Mouse (Mus musculus): ENCODE measurements around the gene Naip1. TPM values are rescaled to one million over a fixed set of nuclear protein-coding genes. Genes with fewer than 3 reads are reported as not detected.
"Not testable (repeated sequence)": the region's sequence is repeated elsewhere in the genome, so short reads cannot be mapped to it uniquely, and the experiment has no call there.

The Naip1 gene
- polyA plus RNA-seq, 1 experiment from 2014 or later: not detected

- Histone ChIP-seq H3K9ac (ENCODE audit: low read length) (no peak overlapping the region), H3K9me3 (ENCODE audit: control insufficient read depth, low read length) (no peaks in the 10 kb centered on the region), H3K4me1 (replicated peaks; ENCODE audit: control insufficient read depth, insufficient read depth, low read length) (no peaks in the 10 kb centered on the region), H3K27ac (ENCODE audit: low read length) (no peak overlapping the region), H3K4me2 (ENCODE audit: low read depth, low read length) (no peak overlapping the region), H3K4me3 (ENCODE audit: low read length) (no peak overlapping the region), H3K36me3 (ENCODE audit: control insufficient read depth, insufficient read depth, low read length) (peaks cover 30% of the 10 kb centered on the region), H3K27me3 (ENCODE audit: control insufficient read depth, insufficient read depth, low read depth, low read length) (no peaks in the 10 kb centered on the region)
- WGBS: 82% methylated on average over 2 of the region's 2 CpGs
- ATAC-seq (ENCODE audit: low read depth): no peak
Measured at GRCm38 (mm10) chr13:100463527-100464222, 11.0 kb upstream of the Naip1 start.

GRCm38 (mm10) chr13:100461336-100461735 is 8.7 kb upstream of the Naip1 start:
- Histone ChIP-seq H3K9ac (ENCODE audit: low read length) (no peak overlapping the region), H3K36me3 (ENCODE audit: control insufficient read depth, insufficient read depth, low read length) (peaks cover 14% of the 10 kb centered on the region), H3K27ac (ENCODE audit: low read length) (no peak overlapping the region), H3K4me1 (replicated peaks; ENCODE audit: control insufficient read depth, insufficient read depth, low read length) (no peaks in the 10 kb centered on the region), H3K4me2 (ENCODE audit: low read depth, low read length) (no peak overlapping the region), H3K9me3 (ENCODE audit: control insufficient read depth, low read length) (no peaks in the 10 kb centered on the region), H3K4me3 (ENCODE audit: low read length) (no peak overlapping the region), H3K27me3 (ENCODE audit: control insufficient read depth, insufficient read depth, low read depth, low read length) (no peaks in the 10 kb centered on the region)
- 71% methylated on average over 3 of the region's 3 CpGs for WGBS
- no peak for ATAC-seq (ENCODE audit: low read depth)

- Histone ChIP-seq H3K27ac (ENCODE audit: low read length) (no peak overlapping the region), H3K36me3 (ENCODE audit: control insufficient read depth, insufficient read depth, low read length) (no peaks in the 10 kb centered on the region), H3K9me3 (ENCODE audit: control insufficient read depth, low read length) (no peaks in the 10 kb centered on the region), H3K27me3 (ENCODE audit: control insufficient read depth, insufficient read depth, low read depth, low read length) (no peaks in the 10 kb centered on the region), H3K4me2 (ENCODE audit: low read depth, low read length) (no peak overlapping the region), H3K9ac (ENCODE audit: low read length) (no peak overlapping the region), H3K4me1 (replicated peaks; ENCODE audit: control insufficient read depth, insufficient read depth, low read length) (no peaks in the 10 kb centered on the region), H3K4me3 (ENCODE audit: low read length) (no peak overlapping the region)
- ATAC-seq (ENCODE audit: low read depth): no peak
- WGBS: 74% methylated on average over 1 of the region's 1 CpGs
Measured at GRCm38 (mm10) chr13:100449495-100449894, 3.2 kb downstream of the Naip1 start.

- Histone ChIP-seq H3K27ac (ENCODE audit: low read length) (no peak overlapping the region), H3K9me3 (ENCODE audit: control insufficient read depth, low read length) (no peaks in the 10 kb centered on the region), H3K9ac (ENCODE audit: low read length) (no peak overlapping the region), H3K4me3 (ENCODE audit: low read length) (no peak overlapping the region), H3K4me2 (ENCODE audit: low read depth, low read length) (no peak overlapping the region), H3K36me3 (ENCODE audit: control insufficient read depth, insufficient read depth, low read length) (no peaks in the 10 kb centered on the region), H3K4me1 (replicated peaks; ENCODE audit: control insufficient read depth, insufficient read depth, low read length) (no peaks in the 10 kb centered on the region), H3K27me3 (ENCODE audit: control insufficient read depth, insufficient read depth, low read depth, low read length) (no peaks in the 10 kb centered on the region)
- 54% methylated on average over 3 of the region's 3 CpGs for WGBS
- no peak for ATAC-seq (ENCODE audit: low read depth)
Measured at GRCm38 (mm10) chr13:100440116-100440515, 12.6 kb downstream of the Naip1 start.

GRCm38 (mm10) chr13:100438701-100439100 is 14.0 kb downstream of the Naip1 start:
- Histone ChIP-seq H3K4me2 (ENCODE audit: low read depth, low read length) (no peak overlapping the region), H3K9me3 (ENCODE audit: control insufficient read depth, low read length) (no peaks in the 10 kb centered on the region), H3K4me3 (ENCODE audit: low read length) (no peak overlapping the region), H3K4me1 (replicated peaks; ENCODE audit: control insufficient read depth, insufficient read depth, low read length) (no peaks in the 10 kb centered on the region), H3K27me3 (ENCODE audit: control insufficient read depth, insufficient read depth, low read depth, low read length) (no peaks in the 10 kb centered on the region), H3K9ac (ENCODE audit: low read length) (no peak overlapping the region), H3K36me3 (ENCODE audit: control insufficient read depth, insufficient read depth, low read length) (no peaks in the 10 kb centered on the region), H3K27ac (ENCODE audit: low read length) (no peak overlapping the region)
- ATAC-seq (ENCODE audit: low read depth): no peak
- WGBS: 23% methylated on average over 1 of the region's 1 CpGs

GRCm38 (mm10) chr13:100437322-100437825 is 15.3 kb downstream of the Naip1 start:
- H3K4me3 ChIP-seq (ENCODE audit: low read length): no peak overlapping the region
- H3K9ac ChIP-seq (ENCODE audit: low read length): no peak overlapping the region
- no peak for ATAC-seq (ENCODE audit: low read depth)
- H3K27ac ChIP-seq (ENCODE audit: low read length): no peak overlapping the region
- H3K36me3 ChIP-seq (ENCODE audit: control insufficient read depth, insufficient read depth, low read length): no peaks in the 10 kb centered on the region
- no peaks in the 10 kb centered on the region for H3K4me1 ChIP-seq (replicated peaks; ENCODE audit: control insufficient read depth, insufficient read depth, low read length)
- H3K4me2 ChIP-seq (ENCODE audit: low read depth, low read length): no peak overlapping the region
- 56% methylated on average over 3 of the region's 3 CpGs for WGBS
- H3K9me3 ChIP-seq (ENCODE audit: control insufficient read depth, low read length): no peaks in the 10 kb centered on the region
- H3K27me3 ChIP-seq (ENCODE audit: control insufficient read depth, insufficient read depth, low read depth, low read length): no peaks in the 10 kb centered on the region

- not testable (repeated sequence) for H3K27me3 ChIP-seq (ENCODE audit: control insufficient read depth, insufficient read depth, low read depth, low read length); H3K36me3 ChIP-seq (ENCODE audit: control insufficient read depth, insufficient read depth, low read length); H3K4me2 ChIP-seq (ENCODE audit: low read depth, low read length); H3K9ac ChIP-seq (ENCODE audit: low read length); ATAC-seq (ENCODE audit: low read depth); H3K4me3 ChIP-seq (ENCODE audit: low read length); H3K27ac ChIP-seq (ENCODE audit: low read length); H3K9me3 ChIP-seq (ENCODE audit: control insufficient read depth, low read length); H3K4me1 ChIP-seq (replicated peaks; ENCODE audit: control insufficient read depth, insufficient read depth, low read length)
- 71% methylated on average over 1 of the region's 1 CpGs for WGBS
Measured at GRCm38 (mm10) chr13:100436556-100437163, 16.0 kb downstream of the Naip1 start.

- not testable (repeated sequence) for H3K4me2 ChIP-seq (ENCODE audit: low read depth, low read length); ATAC-seq (ENCODE audit: low read depth); H3K9ac ChIP-seq (ENCODE audit: low read length); H3K9me3 ChIP-seq (ENCODE audit: control insufficient read depth, low read length); H3K36me3 ChIP-seq (ENCODE audit: control insufficient read depth, insufficient read depth, low read length); H3K4me3 ChIP-seq (ENCODE audit: low read length); H3K4me1 ChIP-seq (replicated peaks; ENCODE audit: control insufficient read depth, insufficient read depth, low read length); H3K27ac ChIP-seq (ENCODE audit: low read length); H3K27me3 ChIP-seq (ENCODE audit: control insufficient read depth, insufficient read depth, low read depth, low read length)
- WGBS: 88% methylated on average over 7 of the region's 7 CpGs
Measured at GRCm38 (mm10) chr13:100419958-100420357, 32.7 kb downstream of the Naip1 start.

DNA sequence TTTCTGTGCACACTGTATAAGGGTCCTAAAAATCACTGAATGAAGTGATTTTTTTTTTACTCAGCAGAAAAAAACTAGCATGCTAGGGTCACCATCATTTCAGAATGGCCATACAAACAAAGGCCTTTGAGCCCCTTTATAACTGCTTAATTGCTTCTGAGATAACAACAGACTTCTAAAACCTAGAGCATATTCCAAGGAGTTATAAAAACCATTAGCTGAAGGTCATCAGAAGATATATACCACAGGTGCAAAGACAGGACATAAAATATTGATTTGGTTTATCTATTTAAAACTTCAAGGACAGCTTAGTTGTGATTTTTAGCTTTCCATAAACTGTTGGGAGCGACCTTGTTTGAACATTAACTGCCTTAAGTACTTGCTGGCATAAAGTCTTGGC is 38.2 kb downstream of the Naip1 start:
- ATAC-seq (ENCODE audit: low read depth): no peak
- Histone ChIP-seq H3K9me3 (ENCODE audit: control insufficient read depth, low read length) (peaks cover 3% of the 10 kb centered on the region), H3K27me3 (ENCODE audit: control insufficient read depth, insufficient read depth, low read depth, low read length) (no peaks in the 10 kb centered on the region), H3K27ac (ENCODE audit: low read length) (no peak overlapping the region), H3K36me3 (ENCODE audit: control insufficient read depth, insufficient read depth, low read length) (no peaks in the 10 kb centered on the region), H3K4me3 (ENCODE audit: low read length) (no peak overlapping the region), H3K9ac (ENCODE audit: low read length) (no peak overlapping the region), H3K4me1 (replicated peaks; ENCODE audit: control insufficient read depth, insufficient read depth, low read length) (no peaks in the 10 kb centered on the region), H3K4me2 (ENCODE audit: low read depth, low read length) (no peak overlapping the region)
- 34% methylated on average over 1 of the region's 1 CpGs for WGBS

All from lung, embryonic 16.5 days (tissue).